Mouse (Mus musculus) hindbrain, embryonic 13.5 days (tissue): ENCODE measurements at regions not wholly inside any gene's neighbourhood (a gene's known extent, or its start where the extent isn't known, plus 50 kb on each side); places are given as distances from the start of the nearest gene placed in this dataset.

Experiments
- ATAC-seq: fragments of 200-750 bp; cut with Nextera tagmentation; 2 replicates; pipeline ENCODE4 v1.8.0; 2017; ENCODE audit warnings: moderate TSS enrichment; ENCODE audit not compliant: low FRiP score
- H3K27ac ChIP-seq: fragments of 300-500 bp; sonication (generic); 2 replicates; pipeline ENCODE4 v1.5.1; 2015; ENCODE audit warnings: inconsistent platforms, mild to moderate bottlenecking, moderate library complexity
- H3K27me3 ChIP-seq: fragments of 300-500 bp; sonication (generic); 2 replicates; pipeline ENCODE4 v1.6.1; 2015; ENCODE audit warnings: mild to moderate bottlenecking, inconsistent platforms
- H3K36me3 ChIP-seq: fragments of 300-500 bp; sonication (generic); 2 replicates; pipeline ENCODE4 v1.6.1; 2015; ENCODE audit warnings: mild to moderate bottlenecking, inconsistent platforms
- H3K4me1 ChIP-seq: fragments of 300-500 bp; sonication (generic); replicated peaks from 2 replicates; pipeline ENCODE4 v1.6.1; 2015; ENCODE audit warnings: inconsistent platforms
- H3K4me2 ChIP-seq: fragments of 300-500 bp; sonication (generic); 2 replicates; pipeline ENCODE4 v1.6.1; 2015; ENCODE audit warnings: inconsistent platforms, mild to moderate bottlenecking, moderate library complexity
- H3K4me3 ChIP-seq: fragments of 300-500 bp; sonication (generic); 2 replicates; pipeline ENCODE4 v1.5.1; 2015; ENCODE audit warnings: mild to moderate bottlenecking, inconsistent platforms
- H3K9ac ChIP-seq: fragments of 300-500 bp; sonication (generic); 2 replicates; pipeline ENCODE4 v1.6.1; 2015; ENCODE audit warnings: mild to moderate bottlenecking, inconsistent platforms
- H3K9me3 ChIP-seq: fragments of 300-500 bp; sonication (generic); 2 replicates; pipeline ENCODE4 v1.6.1; 2016; ENCODE audit warnings: inconsistent platforms
- WGBS: fragments of 180-500 bp; shearing (Covaris S2); methylation state at CpG from one replicate; pipeline ENCODE4 v1.1.7; 2015; 5-methylcytosine and 5-hydroxymethylcytosine counted together

DNA sequence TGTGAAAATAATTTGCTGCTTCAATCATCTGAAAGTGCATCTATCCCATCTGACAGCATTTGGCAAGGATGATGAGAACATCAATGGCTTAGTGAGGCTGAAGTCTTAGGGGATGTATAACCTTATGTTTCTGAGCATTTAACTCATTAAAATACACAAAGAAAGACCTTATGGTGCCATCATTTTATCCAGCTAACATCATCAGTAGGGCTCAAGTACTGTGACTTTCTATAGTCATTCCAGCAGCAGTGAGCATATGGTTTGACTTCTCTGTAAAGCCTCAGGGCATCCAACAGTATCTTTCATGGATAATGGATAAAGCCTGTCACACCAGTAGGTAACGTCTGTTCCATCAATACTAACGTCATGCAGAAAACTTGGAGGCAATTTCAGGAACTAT, 895.0 kb upstream of the Fat3 start:
- Histone ChIP-seq H3K27ac (no peak overlapping the region), H3K4me3 (no peak overlapping the region), H3K9me3 (no peaks in the 10 kb centered on the region), H3K36me3 (no peaks in the 10 kb centered on the region), H3K27me3 (no peaks in the 10 kb centered on the region), H3K9ac (no peak overlapping the region), H3K4me1 (no peaks in the 10 kb centered on the region), H3K4me2 (no peak overlapping the region)
- WGBS, result 61% methylated on average over 2 of the region's 2 CpGs
- peak; percentile 43; the same call in 1 of the 2 replicates for ATAC-seq

DNA sequence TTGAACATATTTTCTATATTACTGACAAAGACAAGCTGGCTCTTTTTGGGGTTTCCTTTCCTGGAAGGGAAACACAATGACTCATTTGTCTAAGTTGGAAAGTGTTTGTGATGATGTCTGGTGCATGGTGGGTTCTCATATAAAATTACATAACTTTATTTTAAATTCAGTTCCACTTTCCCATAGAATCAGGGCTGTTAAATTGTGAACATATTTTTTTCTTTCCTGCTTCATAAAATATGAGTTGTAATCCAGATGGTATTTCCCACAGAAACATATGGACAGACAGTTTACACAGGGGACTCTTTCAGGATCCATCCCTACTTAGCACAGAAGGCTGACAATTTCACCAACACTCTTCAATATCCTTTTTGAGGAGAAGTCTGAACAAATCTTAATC, 892.0 kb upstream of the Fat3 start:
- no peak overlapping the region for H3K9ac ChIP-seq

More for the DNA sequence above, 892.0 kb upstream of the Fat3 start:
- Histone ChIP-seq H3K9me3 (no peaks in the 10 kb centered on the region), H3K4me3 (no peak overlapping the region), H3K4me2 (no peak overlapping the region), H3K36me3 (no peaks in the 10 kb centered on the region), H3K27me3 (no peaks in the 10 kb centered on the region), H3K4me1 (no peaks in the 10 kb centered on the region), H3K27ac (no peak overlapping the region)
- no peak for ATAC-seq
